Mouse (Mus musculus) kidney, postnatal 4 days (tissue): Measurements from ENCODE around the gene Zfp872.

Experiments used
- DNase-seq, 2 experiments: peaks; one replicate each; pipeline ENCODE4 v3.0.0; 2021; ENCODE audit warnings: mixed read lengths in 2 of 2

Gene Zfp872

DNA sequence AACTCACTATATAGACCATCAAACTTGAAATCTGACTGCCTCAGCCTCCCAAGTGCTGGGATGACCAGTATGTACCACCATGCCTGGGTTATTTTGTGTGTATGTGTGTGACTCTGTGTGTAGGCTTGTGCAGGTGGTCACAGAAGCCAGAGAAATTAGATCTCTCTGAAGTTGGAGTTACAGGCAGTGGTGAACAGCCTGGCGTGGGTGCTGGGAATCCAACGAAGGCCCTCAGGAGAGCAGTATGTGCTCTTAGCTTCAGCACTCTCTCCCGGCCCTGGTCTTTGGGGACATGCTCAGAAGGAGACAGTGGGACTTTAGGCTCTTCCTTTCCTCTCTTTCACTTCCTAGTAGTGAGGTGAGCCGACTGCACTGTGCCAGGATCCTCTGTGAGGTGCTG, 15.6 kb upstream of the Zfp872 start:
- no peak for DNase-seq

GRCm38 (mm10) chr9:22196412-22196811, 8.5 kb downstream of the Zfp872 start:
- no peak for DNase-seq

GRCm38 (mm10) chr9:22213785-22214194, 25.9 kb downstream of the Zfp872 start:
- peak in 1 of 2 experiments; percentile 19 for DNase-seq

GRCm38 (mm10) chr9:22214549-22214948, 26.7 kb downstream of the Zfp872 start:
- no peak for DNase-seq

- no peak for DNase-seq
Observed at GRCm38 (mm10) chr9:22216705-22217104, 28.8 kb downstream of the Zfp872 start.

DNA sequence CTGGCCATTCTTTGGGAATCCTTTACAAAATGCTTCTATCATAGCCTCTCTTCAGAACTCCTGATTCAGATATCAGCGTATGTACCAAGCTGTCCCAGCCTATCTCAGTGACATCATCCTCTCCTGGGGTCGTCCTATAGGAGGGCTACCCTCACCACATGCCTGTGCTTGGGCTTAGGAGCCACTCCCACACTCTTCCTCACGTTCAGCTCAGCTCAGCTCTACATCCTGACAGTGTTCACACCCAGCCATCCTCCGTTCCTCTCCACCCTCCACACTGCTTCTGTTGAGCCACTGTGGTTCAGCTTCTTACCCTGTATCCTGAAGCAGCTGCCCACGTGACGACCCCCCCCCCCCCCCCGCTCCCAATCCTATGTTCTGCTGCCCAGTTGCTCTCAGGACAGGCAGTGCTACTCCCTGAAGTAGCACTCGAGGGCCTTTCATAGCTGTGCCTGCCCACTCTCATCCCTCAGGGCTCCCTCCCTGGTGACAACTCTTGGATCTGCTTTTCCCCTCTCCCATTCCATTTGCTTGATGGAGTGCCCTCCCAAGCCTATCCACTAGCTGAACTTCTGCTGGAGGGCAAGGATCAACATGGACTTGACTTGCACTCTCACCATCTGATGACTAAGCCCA, 30.1 kb downstream of the Zfp872 start:
- no peak for DNase-seq

DNA sequence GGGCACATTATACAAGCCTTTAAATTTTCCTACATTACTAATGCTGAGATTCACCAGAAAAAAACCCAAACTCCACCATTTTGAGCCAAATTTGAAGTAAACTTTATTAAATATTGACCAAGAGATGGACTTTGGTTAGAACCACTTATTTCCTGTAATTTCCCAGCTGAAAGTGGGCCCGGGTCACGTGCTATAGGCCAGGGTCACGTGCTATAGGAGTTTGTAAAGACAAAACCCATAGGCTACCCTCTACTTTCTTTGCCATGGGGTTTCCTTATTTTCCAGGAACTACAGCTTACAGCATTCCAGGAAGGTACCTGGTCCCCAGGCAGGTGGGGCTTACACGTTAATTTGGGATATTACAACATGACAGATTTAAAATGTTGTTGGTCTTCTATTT, 36.2 kb downstream of the Zfp872 start:
- DNase-seq = no peak

- DNase-seq = peak; percentile 36 to 61
Observed at GRCm38 (mm10) chr9:22224536-22225503, 36.9 kb downstream of the Zfp872 start.

DNA sequence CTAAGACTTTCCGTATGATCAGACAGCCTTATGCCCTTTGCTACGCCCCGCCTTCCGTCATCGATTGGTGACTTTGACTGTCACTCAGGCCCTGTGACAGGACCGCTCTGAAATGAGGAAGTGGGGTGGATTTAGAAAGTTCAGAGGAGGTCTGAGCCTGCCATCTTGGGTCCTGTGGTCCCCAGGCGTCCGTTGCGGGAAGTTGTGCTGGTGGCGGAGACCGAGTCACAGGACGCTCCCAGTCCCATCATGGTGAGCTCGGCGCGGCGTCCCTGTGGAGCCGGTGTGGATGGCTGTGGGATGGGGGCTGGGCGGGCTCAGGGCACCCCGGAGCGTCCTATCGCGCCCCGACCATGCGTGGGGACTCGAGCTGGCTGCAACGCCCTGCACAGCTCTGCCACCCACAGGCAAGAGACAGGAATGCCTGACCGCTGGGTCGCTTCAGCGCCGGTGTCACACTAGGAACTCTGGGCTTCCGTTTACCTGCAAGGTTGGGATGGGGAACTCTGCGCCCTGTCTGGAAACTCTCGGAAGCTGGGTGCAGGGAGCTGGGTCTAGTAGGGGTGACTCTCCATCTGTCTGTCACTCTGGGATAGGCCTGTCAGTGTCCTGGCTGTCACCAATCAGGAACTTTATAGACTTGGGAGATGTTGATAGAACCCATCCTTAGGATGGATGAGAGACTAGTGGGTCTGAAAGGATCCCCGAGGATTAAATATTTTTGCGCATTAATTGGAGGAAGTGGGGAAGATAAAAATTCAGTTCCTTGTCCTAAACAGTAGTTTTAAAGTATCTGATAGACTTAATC, 37.9 kb downstream of the Zfp872 start, which contains the start of gene Zfp809:
Zfp809 (plus strand) TSS at position 134 of the 808 bp plus-strand sequence.
- peak; percentile 100 for DNase-seq

- DNase-seq = peak in 1 of 2 experiments; percentile 25
Observed at GRCm38 (mm10) chr9:22226389-22226673, 38.4 kb downstream of the Zfp872 start.

- DNase-seq = peak; percentile 61 to 73
Observed at GRCm38 (mm10) chr9:22226846-22227245, 39.0 kb downstream of the Zfp872 start.

DNA sequence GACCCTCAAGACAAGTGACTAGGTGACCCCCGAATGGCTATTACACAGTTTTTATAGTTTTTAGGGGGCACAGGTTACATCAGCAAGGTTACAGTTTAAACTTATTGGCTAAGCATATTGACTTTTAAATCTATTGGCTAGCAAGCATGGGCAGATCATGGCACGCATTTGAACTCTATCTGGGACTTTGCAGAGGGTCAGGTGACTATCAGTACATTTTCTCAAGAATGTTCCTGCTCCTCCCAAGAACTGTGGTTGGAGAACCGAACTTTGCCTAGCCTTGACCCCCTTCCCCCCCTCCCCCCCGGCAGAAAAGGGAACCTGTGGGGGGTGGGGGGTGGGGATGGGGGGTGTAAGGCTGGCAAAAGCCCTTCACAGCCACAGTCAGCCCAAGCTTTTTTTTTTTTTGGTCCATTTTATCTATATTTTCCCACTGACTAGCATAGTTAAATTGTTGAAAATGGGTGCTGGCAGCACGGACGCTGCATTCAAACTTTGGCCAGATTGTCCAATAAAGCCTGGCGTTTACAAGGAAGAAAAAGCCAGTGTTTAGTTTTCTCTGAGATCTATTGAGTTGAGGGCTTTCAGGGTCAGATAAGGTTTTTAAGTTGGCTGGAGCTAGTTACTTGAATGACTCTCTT, 41.6 kb downstream of the Zfp872 start:
- DNase-seq = no peak

- no peak for DNase-seq
Observed at GRCm38 (mm10) chr9:22230061-22230460, 42.2 kb downstream of the Zfp872 start.

- DNase-seq = no peak
Observed at GRCm38 (mm10) chr9:22230556-22230955, 42.7 kb downstream of the Zfp872 start.

- DNase-seq = no peak
Observed at GRCm38 (mm10) chr9:22240001-22240400, 52.1 kb downstream of the Zfp872 start.

- DNase-seq = no peak
Observed at GRCm38 (mm10) chr9:22244242-22244641, 56.4 kb downstream of the Zfp872 start.
